Mouse (Mus musculus) megakaryocyte, embryonic 14.5 days (primary cell): ENCODE measurements around the gene Rita1.

Experiments
- FLI1 ChIP-seq: IDR thresholded peaks from 2 replicates; pipeline ENCODE4 v1.6.1; 2012; ENCODE audit warnings: low read length, inconsistent platforms, mixed read lengths
- GATA1 ChIP-seq: IDR thresholded peaks from 3 replicates; pipeline ENCODE4 v1.6.1; 2012; ENCODE audit warnings: mixed read lengths, low read length, inconsistent platforms, borderline replicate concordance

DNA sequence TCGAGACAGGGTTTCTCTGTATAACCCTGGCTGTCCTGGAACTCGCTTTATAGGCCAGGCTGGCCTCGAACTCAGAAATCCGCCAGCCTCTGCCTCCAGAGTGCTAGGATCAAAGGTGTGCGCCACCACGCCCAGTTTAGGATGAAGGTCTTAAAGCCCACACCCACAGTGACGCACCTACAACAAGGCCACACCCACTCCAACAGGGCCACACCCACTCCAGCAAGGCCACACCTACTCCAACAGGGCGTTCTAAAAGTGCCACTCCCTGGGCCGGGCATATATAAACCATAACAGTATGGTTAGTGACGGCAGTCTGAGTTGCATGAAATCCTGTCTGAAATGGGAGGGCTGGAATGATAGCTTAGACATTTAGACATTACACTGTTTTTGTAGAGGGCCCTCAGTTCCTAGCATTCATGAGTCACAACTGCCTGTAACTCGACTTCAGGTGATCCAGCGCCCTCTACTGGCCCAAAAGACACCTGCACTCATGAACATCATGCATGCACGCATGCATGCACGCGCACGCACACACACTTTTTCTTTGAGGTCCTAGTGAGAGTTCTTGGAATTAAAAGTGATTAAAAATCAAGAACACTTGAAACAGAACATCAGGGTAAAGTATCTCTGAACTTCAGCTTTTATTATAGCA is 21.9 kb downstream of the Rita1 start:
- TF ChIP-seq GATA1 = no peak
- no peak for TF ChIP-seq FLI1
